Mouse (Mus musculus) heart, adult 18-20 months (tissue): ENCODE measurements around the gene Gm38394. TPM values are rescaled to one million over a fixed set of nuclear protein-coding genes. Genes with fewer than 3 reads are reported as not detected.

Experiments used
- DNase-seq, 2 experiments: peaks; one replicate each; pipeline ENCODE4 v3.0.0; 2021 to 2022; ENCODE audit warnings: mixed read lengths in 1 of 2
- total RNA-seq, 2 experiments: library from RNA; stranded (reverse); gene quantifications; 2 replicates each; pipeline ENCODE4 v1.2.3; 2021

Gm38394 gene
- total RNA-seq, 2 experiments from 2014 or later: 14.0 to 14.6 TPM

DNA sequence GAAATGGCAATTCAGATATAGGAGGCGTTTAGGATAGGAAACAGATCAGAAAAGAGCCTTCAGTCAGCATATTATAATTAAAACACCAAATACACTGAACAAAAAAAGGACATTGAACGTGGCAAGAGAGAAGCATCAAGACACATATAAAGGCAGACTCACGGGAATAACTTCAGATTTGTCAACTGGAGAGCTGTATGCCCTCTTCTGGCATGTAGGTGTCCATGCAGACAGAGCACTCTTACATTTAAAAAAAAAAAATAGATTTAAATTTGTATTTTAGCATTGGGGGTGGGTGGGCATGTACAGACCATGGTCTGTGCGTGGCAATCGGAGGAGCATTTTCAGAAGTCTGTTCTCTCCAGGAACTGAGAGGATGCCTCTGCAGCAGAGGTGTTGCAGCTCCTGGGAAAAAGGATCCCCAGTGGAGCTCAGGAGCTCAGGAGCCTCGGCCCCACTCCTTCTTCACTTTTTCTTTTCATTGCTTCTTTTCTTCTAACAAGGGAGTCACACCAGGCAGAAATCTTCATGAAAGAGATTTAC lies 75.1 kb downstream of the Gm38394 start:
- DNase-seq: no peak

DNA sequence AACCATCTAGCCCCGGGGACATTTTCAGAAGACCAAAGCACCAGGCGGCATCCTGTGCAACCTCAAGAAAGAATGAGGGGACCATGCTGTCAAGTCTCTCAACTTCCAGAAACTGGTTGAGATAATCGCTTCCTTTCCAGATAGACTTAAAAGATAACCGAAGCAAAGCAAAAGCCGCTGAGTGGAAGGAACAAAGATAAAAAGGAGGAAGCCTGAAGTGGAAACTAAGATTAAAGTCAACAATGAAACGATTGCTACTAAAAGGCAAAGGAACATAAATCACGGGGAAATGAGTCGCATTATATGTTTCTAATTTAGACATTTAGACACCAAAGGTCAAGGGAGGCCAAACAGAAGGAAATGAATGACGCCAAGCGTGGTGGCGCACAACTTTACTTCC lies 89.8 kb downstream of the Gm38394 start:
- DNase-seq: no peak

Other genes starting within 250 kb of the Gm38394 start
- gene Sox13, start 236.9 kb downstream of the Gm38394 start, total RNA-seq: 10 to 100 TPM in 1 of 2 experiments, 1 to 10 TPM in 1; 9.8 to 10.8 TPM
- 10 to 100 TPM; 76.3 to 78.8 TPM for gene Snrpe, start 51.0 kb downstream of the Gm38394 start, total RNA-seq
- gene Zbed6, start 433 bp downstream of the Gm38394 start, total RNA-seq: 1 to 10 TPM; 2.3 to 5.1 TPM
- gene Lax1, start 28.8 kb upstream of the Gm38394 start, total RNA-seq: 1 to 10 TPM in 1 of 2 experiments, under 1 TPM in 1; 0.35 to 3.5 TPM
- gene Atp2b4, start 139.7 kb upstream of the Gm38394 start, total RNA-seq: 10 to 100 TPM; 17.2 to 19.3 TPM
- under 1 TPM; 0.23 to 0.37 TPM for gene Optc, start 246.7 kb upstream of the Gm38394 start, total RNA-seq